Mouse (Mus musculus) heart, embryonic 15.5 days (tissue): ENCODE measurements around the gene Krtap5-4. TPM values are rescaled to one million over a fixed set of nuclear protein-coding genes. Genes with fewer than 3 reads are reported as not detected.
A peak's percentile ranks its signal among the peaks of the same experiment; 100 is the strongest.
"Not testable (repeated sequence)": the region's sequence is repeated elsewhere in the genome, so short reads cannot be mapped to it uniquely, and the experiment has no call there.

Source experiments
- ATAC-seq: fragments of 200-750 bp; cut with Nextera tagmentation; replicated peaks from 2 replicates; pipeline ENCODE4 v1.8.0; 2017; ENCODE audit warnings: low read depth, moderate TSS enrichment; ENCODE audit not compliant: insufficient number of reproducible peaks, insufficient read depth, low FRiP score
- H3K27ac ChIP-seq: fragments of 300-500 bp; sonication (generic); 2 replicates; pipeline ENCODE4 v1.5.1; 2015; ENCODE audit warnings: mild to moderate bottlenecking, inconsistent platforms
- H3K27me3 ChIP-seq: fragments of 300-500 bp; sonication (generic); 2 replicates; pipeline ENCODE4 v1.6.1; 2015; ENCODE audit warnings: inconsistent platforms
- H3K36me3 ChIP-seq: fragments of 300-500 bp; sonication (generic); 2 replicates; pipeline ENCODE4 v1.6.1; 2015; ENCODE audit warnings: mild to moderate bottlenecking, inconsistent platforms
- H3K4me1 ChIP-seq: fragments of 300-500 bp; sonication (generic); replicated peaks from 2 replicates; pipeline ENCODE4 v1.6.1; 2015; ENCODE audit warnings: inconsistent platforms
- H3K4me2 ChIP-seq: fragments of 300-500 bp; sonication (generic); 2 replicates; pipeline ENCODE4 v1.6.1; 2015; ENCODE audit warnings: inconsistent platforms, mild to moderate bottlenecking, moderate library complexity
- H3K4me3 ChIP-seq: fragments of 300-500 bp; sonication (generic); 2 replicates; pipeline ENCODE4 v1.5.1; 2015; ENCODE audit warnings: mild to moderate bottlenecking, inconsistent platforms
- H3K9ac ChIP-seq: fragments of 300-500 bp; sonication (generic); 2 replicates; pipeline ENCODE4 v1.6.1; 2015; ENCODE audit warnings: mild to moderate bottlenecking, inconsistent platforms
- H3K9me3 ChIP-seq: fragments of 300-500 bp; sonication (generic); replicated peaks from 2 replicates; pipeline ENCODE4 v1.6.1; 2016; ENCODE audit warnings: inconsistent platforms
- WGBS: fragments of 180-500 bp; shearing (Covaris S2); methylation state at CpG from one replicate; pipeline ENCODE4 v1.1.7; 2015; ENCODE audit warnings: mixed read lengths; 5-methylcytosine and 5-hydroxymethylcytosine counted together
- polyA plus RNA-seq: library from polyadenylated mRNA; unstranded; fragments of >200 nt; fragmentation: Nextera tagmentation; extraction: Ambion mirVana; gene quantifications from 2 replicates; pipeline ENCODE4 v1.2.1, GENCODE M21; 2015

The Krtap5-4 gene
- not detected in 2 replicates for polyA plus RNA-seq

- no peak within 1 kb of the TSS for H3K4me3 ChIP-seq
- H3K9ac ChIP-seq = no peak within 1 kb of the TSS
- peaks cover 3% of the 10 kb centered on the region; the same call in 1 of the 2 replicates for H3K4me1 ChIP-seq
- WGBS = 46% methylated on average over 3 of the region's 3 CpGs
- no peaks in the 10 kb centered on the region for H3K36me3 ChIP-seq
- no peaks in the 10 kb centered on the region for H3K9me3 ChIP-seq
- H3K4me2 ChIP-seq = no peak within 1 kb of the TSS
- no peak for ATAC-seq
- no peaks in the 10 kb centered on the region for H3K27me3 ChIP-seq
- H3K27ac ChIP-seq = no peak within 1 kb of the TSS
Observed at GRCm38 (mm10) chr7:142303249-142303648, at the start of gene Krtap5-4. Krtap5-4 (plus strand) TSS chr7:142303549.

- WGBS = 1% methylated on average over 2 of the region's 2 CpGs
- H3K9me3 ChIP-seq = no peaks in the 10 kb centered on the region
- no peak overlapping the region for H3K4me3 ChIP-seq
- no peaks in the 10 kb centered on the region for H3K4me1 ChIP-seq
- no peak overlapping the region for H3K4me2 ChIP-seq
- no peak overlapping the region for H3K9ac ChIP-seq
- H3K27ac ChIP-seq = no peak overlapping the region
- 0 out of 2 replicates have a peak, but pooled peaks cover 5% of the 10 kb centered on the region for H3K27me3 ChIP-seq
- H3K36me3 ChIP-seq = no peaks in the 10 kb centered on the region
- no peak for ATAC-seq
Observed at GRCm38 (mm10) chr7:142255517-142255916, 47.8 kb upstream of the Krtap5-4 start.

GRCm38 (mm10) chr7:142258254-142258653 is 45.1 kb upstream of the Krtap5-4 start, which contains the start of gene Gm2431:
Gm2431 (minus strand) TSS chr7:142258354.
- not testable (repeated sequence) for H3K9ac ChIP-seq, H3K4me1 ChIP-seq, H3K27ac ChIP-seq, H3K27me3 ChIP-seq, H3K36me3 ChIP-seq, ATAC-seq, H3K4me3 ChIP-seq, H3K9me3 ChIP-seq, H3K4me2 ChIP-seq
- 40% methylated on average over 1 of the region's 1 CpGs for WGBS

- H3K36me3 ChIP-seq, H3K4me3 ChIP-seq, ATAC-seq, H3K4me1 ChIP-seq, H3K9me3 ChIP-seq, H3K27ac ChIP-seq, H3K27me3 ChIP-seq, H3K4me2 ChIP-seq, H3K9ac ChIP-seq: not testable (repeated sequence)
Observed at GRCm38 (mm10) chr7:142274263-142274662, 29.1 kb upstream of the Krtap5-4 start, which contains the start of gene Gm4559. Gm4559 (minus strand) TSS chr7:142274363.

GRCm38 (mm10) chr7:142278183-142278582 is 25.2 kb upstream of the Krtap5-4 start:
- H3K27me3 ChIP-seq, H3K36me3 ChIP-seq, H3K9me3 ChIP-seq, H3K9ac ChIP-seq, H3K4me2 ChIP-seq, H3K4me3 ChIP-seq, ATAC-seq, H3K27ac ChIP-seq: not testable (repeated sequence)
- peaks cover 12% of the 10 kb centered on the region for H3K4me1 ChIP-seq
- 2% methylated on average over 3 of the region's 3 CpGs for WGBS

GRCm38 (mm10) chr7:142279291-142279690 is 24.1 kb upstream of the Krtap5-4 start:
- H3K4me1 ChIP-seq = peaks cover 14% of the 10 kb centered on the region
- H3K36me3 ChIP-seq, H3K27me3 ChIP-seq, ATAC-seq, H3K27ac ChIP-seq, H3K4me2 ChIP-seq, H3K4me3 ChIP-seq, H3K9ac ChIP-seq, H3K9me3 ChIP-seq: not testable (repeated sequence)
- WGBS = 71% methylated on average over 1 of the region's 1 CpGs

GRCm38 (mm10) chr7:142282847-142283246 is 20.5 kb upstream of the Krtap5-4 start:
- H3K27me3 ChIP-seq, H3K36me3 ChIP-seq, H3K27ac ChIP-seq, ATAC-seq, H3K9ac ChIP-seq, H3K9me3 ChIP-seq, H3K4me3 ChIP-seq: not testable (repeated sequence)
- H3K4me2 ChIP-seq = peak overlapping the region; percentile 67
- peaks cover 18% of the 10 kb centered on the region for H3K4me1 ChIP-seq
- 15% methylated on average over 2 of the region's 2 CpGs for WGBS

GRCm38 (mm10) chr7:142284023-142284591 is 19.2 kb upstream of the Krtap5-4 start:
- no peaks in the 10 kb centered on the region for H3K36me3 ChIP-seq
- H3K4me2 ChIP-seq = peak overlapping the region; percentile 67
- peaks cover 18% of the 10 kb centered on the region for H3K4me1 ChIP-seq
- peak; percentile 57 for ATAC-seq
- peak overlapping the region; percentile 84 for H3K27ac ChIP-seq
- under 1% methylated on average over 38 of the region's 38 CpGs for WGBS
- H3K4me3 ChIP-seq = peak overlapping the region; percentile 53
- H3K9ac ChIP-seq = peak overlapping the region; percentile 69
- no peaks in the 10 kb centered on the region for H3K9me3 ChIP-seq
- no peaks in the 10 kb centered on the region for H3K27me3 ChIP-seq

- Histone ChIP-seq H3K27me3 (no peaks in the 10 kb centered on the region), H3K9ac (peak overlapping the region; percentile 69), H3K9me3 (no peaks in the 10 kb centered on the region), H3K4me3 (peak overlapping the region; percentile 53), H3K4me1 (peaks cover 18% of the 10 kb centered on the region), H3K27ac (peak overlapping the region; percentile 84), H3K4me2 (peak overlapping the region; percentile 67), H3K36me3 (no peaks in the 10 kb centered on the region)
- ATAC-seq = peak; percentile 72
- under 1% methylated on average over 19 of the region's 19 CpGs for WGBS
Observed at GRCm38 (mm10) chr7:142284615-142285080, 18.7 kb upstream of the Krtap5-4 start.

- Histone ChIP-seq H3K36me3 (no peaks in the 10 kb centered on the region), H3K9me3 (no peaks in the 10 kb centered on the region), H3K9ac (peak overlapping the region; percentile 32; the same call in 1 of the 2 replicates), H3K4me1 (peaks cover 18% of the 10 kb centered on the region), H3K27ac (peak overlapping the region; percentile 84), H3K27me3 (no peaks in the 10 kb centered on the region), H3K4me3 (peak overlapping the region; percentile 53), H3K4me2 (peak overlapping the region; percentile 67)
- WGBS = 21% methylated on average over 23 of the region's 23 CpGs
- peak; percentile 63 for ATAC-seq
Observed at GRCm38 (mm10) chr7:142285130-142285835, 18.1 kb upstream of the Krtap5-4 start.

- not testable (repeated sequence) for H3K9me3 ChIP-seq, H3K27me3 ChIP-seq, H3K36me3 ChIP-seq, ATAC-seq, H3K9ac ChIP-seq, H3K4me3 ChIP-seq, H3K27ac ChIP-seq, H3K4me2 ChIP-seq
- 41% methylated on average over 9 of the region's 9 CpGs for WGBS
- H3K4me1 ChIP-seq = peaks cover 18% of the 10 kb centered on the region
Observed at GRCm38 (mm10) chr7:142285910-142286612, 17.3 kb upstream of the Krtap5-4 start.
